Mouse (Mus musculus): ENCODE data around the gene Car5a.

DNA sequence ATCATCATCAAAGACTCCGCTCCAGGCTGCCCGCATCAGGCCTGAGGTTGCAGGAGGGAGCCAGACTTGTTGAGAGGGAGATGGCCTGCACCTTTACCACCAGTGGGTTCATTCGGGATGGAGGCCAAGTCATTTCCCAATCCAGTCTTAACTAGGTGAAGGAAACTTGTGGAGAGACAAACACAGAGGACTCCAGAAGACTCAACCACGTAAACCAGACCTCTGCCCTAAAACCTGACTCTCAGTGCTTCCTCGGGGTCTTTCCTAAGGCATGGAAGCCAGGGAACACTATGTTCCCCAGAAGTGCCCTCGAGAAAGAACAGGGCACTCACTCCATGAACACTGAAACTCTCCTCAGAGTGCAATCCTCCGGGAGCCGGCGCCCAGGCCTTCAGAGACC lies 39.7 kb downstream of the Car5a start:
- TF ChIP-seq POLR2A (IDR thresholded peaks at IDR 0.05; ENCODE audit: insufficient read depth, low read depth, low read length) (no peak), CTCF (IDR thresholded peaks at IDR 0.05; ENCODE audit: insufficient read depth, low read depth, low read length) (no peak)

All from olfactory bulb, adult 2 months (tissue).